Mouse (Mus musculus) ES-E14 (cell line): ENCODE data around the gene Ndufv3. TPM values are rescaled to one million over a fixed set of nuclear protein-coding genes. Genes with fewer than 3 reads are reported as not detected.
A peak's percentile ranks its signal among the peaks of the same experiment; 100 is the strongest.

Experiments
- DNase-seq: peaks from one replicate; pipeline ENCODE4 v3.0.0-alpha.2; 2013; ENCODE audit warnings: low read depth, low spot score
- H3K27ac ChIP-seq: 2 replicates; pipeline ENCODE4 v1.5.1; 2012; ENCODE audit warnings: low read depth, mild to moderate bottlenecking, low read length, moderate library complexity, mixed read lengths; ENCODE audit not compliant: poor library complexity, insufficient read depth, severe bottlenecking
- H3K36me3 ChIP-seq: 2 replicates; pipeline ENCODE4 v1.6.1; 2012; ENCODE audit warnings: mild to moderate bottlenecking, low read length, moderate library complexity, mixed read lengths; ENCODE audit not compliant: control insufficient read depth, poor library complexity, insufficient read depth, severe bottlenecking
- H3K4me1 ChIP-seq, 2 experiments: fragments of 150-350 bp in 1 of 2; sonication (generic) in 1 of 2; 2 replicates each; pipeline ENCODE4 v1.6.1; 2012; ENCODE audit warnings: low read length in 2 of 2, mild to moderate bottlenecking in 1 of 2, mixed read lengths in 1 of 2; ENCODE audit not compliant: control insufficient read depth in 2 of 2, insufficient read depth in 2 of 2, poor library complexity in 1 of 2
- H3K4me3 ChIP-seq, 2 experiments: fragments of 150-350 bp in 1 of 2; sonication (generic) in 1 of 2; 2 replicates each; pipeline ENCODE4 v1.5.1; 2012; ENCODE audit warnings: low read length in 2 of 2, low read depth in 1 of 2, mild to moderate bottlenecking in 1 of 2, mixed read lengths in 1 of 2; ENCODE audit not compliant: insufficient read depth in 1 of 2, poor library complexity in 1 of 2, severe bottlenecking in 1 of 2
- H3K9ac ChIP-seq: 2 replicates; pipeline ENCODE4 v1.6.1; 2012; ENCODE audit warnings: low read depth, mild to moderate bottlenecking, low read length, mixed read lengths; ENCODE audit not compliant: poor library complexity, insufficient read depth, severe bottlenecking
- H3K9me3 ChIP-seq: fragments of 150-350 bp; sonication (generic); 2 replicates; pipeline ENCODE4 v1.6.1; 2012; ENCODE audit warnings: low read depth, mild to moderate bottlenecking, low read length; ENCODE audit not compliant: control insufficient read depth, insufficient read depth
- CHD2 ChIP-seq: IDR thresholded peaks from 2 replicates; pipeline ENCODE4 v1.6.1; 2014; ENCODE audit warnings: mild to moderate bottlenecking, low read depth, low read length, inconsistent platforms
- HCFC1 ChIP-seq: IDR thresholded peaks from 2 replicates; pipeline ENCODE4 v1.6.1; 2012; ENCODE audit warnings: low read length, inconsistent platforms, borderline replicate concordance; ENCODE audit not compliant: insufficient read depth
- MAFK ChIP-seq: IDR thresholded peaks from 2 replicates; pipeline ENCODE4 v1.6.1; 2014; ENCODE audit warnings: mild to moderate bottlenecking, low read depth, low read length, inconsistent platforms; ENCODE audit not compliant: insufficient read depth
- ZC3H11A ChIP-seq: IDR thresholded peaks from 2 replicates; pipeline ENCODE4 v1.6.1; 2012; ENCODE audit warnings: low read depth, mild to moderate bottlenecking, inconsistent platforms, low read length, borderline replicate concordance
- ZNF384 ChIP-seq: IDR thresholded peaks from 2 replicates; pipeline ENCODE4 v1.6.1; 2012; ENCODE audit warnings: low read depth, low read length, inconsistent platforms
- in situ Hi-C, 2 experiments: fragments of 600-800 bp; cut with MboI; formaldehyde crosslinking; loops; one replicate each; pipeline ENCODE4 v1.15.1; 2025; ENCODE audit warnings: low sequenced_read_pairs in 2 of 2, inconsistent platforms in 1 of 2; ENCODE audit not compliant: unreplicated experiment in 2 of 2
- total RNA-seq: library from RNA; depleted of rRNA; stranded (reverse); fragments of 300-350 nt; gene quantifications from 2 replicates; pipeline ENCODE4 v1.2.3, GENCODE M21; 2012; rRNA removed

Gene Ndufv3
- 206 and 242 TPM in 2 replicates for total RNA-seq

GRCm38 (mm10) chr17:31519946-31520838, at the start of gene Ndufv3, which contains the start of gene Wdr4:
Ndufv3 (plus strand) TSS chr17:31520115.
Wdr4 (minus strand) TSS chr17:31519980.
- Histone ChIP-seq H3K27ac (no peak within 1 kb of the TSS; the same call in 1 of the 2 replicates), H3K9me3 (no peaks in the 10 kb centered on the region)
- in situ Hi-C loops, result loop anchor here in 1 of 2 experiments (10.0 kb wide), 1 partner anchor 145 kb away; no protein-coding TSS in a partner anchor

GRCm38 (mm10) chr17:31470766-31471418, 49.0 kb upstream of the Ndufv3 start:
- no peak for DNase-seq
- H3K27ac ChIP-seq, result no peak overlapping the region

More at GRCm38 (mm10) chr17:31519946-31520838, at the start of gene Ndufv3, which contains the start of gene Wdr4:
- DNase-seq, result peak; percentile 100
- TF ChIP-seq HCFC1 (0 out of 2 replicates have a peak, but pooled peaks have one; percentile 30), ZC3H11A (no peak), MAFK (no peak), CHD2 (no peak), ZNF384 (no peak)
- Histone ChIP-seq H3K4me3 (peak within 1 kb of the TSS; percentile 89 to 91), H3K36me3 (peaks cover 13% of the 10 kb centered on the region), H3K9ac (peak within 1 kb of the TSS; percentile 86), H3K4me1 (peaks cover 4 to 5% of the 10 kb centered on the region in 2 experiments; a peak in 2 of 4 replicates)

GRCm38 (mm10) chr17:31474388-31474787, 45.5 kb upstream of the Ndufv3 start:
- TF ChIP-seq ZNF384 (no peak), HCFC1 (no peak), MAFK (no peak), CHD2 (no peak), ZC3H11A (no peak)
- Histone ChIP-seq H3K36me3 (no peaks in the 10 kb centered on the region; the same call in 1 of the 2 replicates), H3K27ac (no peak overlapping the region), H3K4me3 (no peak overlapping the region), H3K9ac (no peak overlapping the region), H3K4me1 (peaks cover 0 to 14% of the 10 kb centered on the region in 2 experiments; a peak in 2 of 4 replicates), H3K9me3 (no peaks in the 10 kb centered on the region)
- DNase-seq, result no peak
- in situ Hi-C loops, result no loop called here

More at GRCm38 (mm10) chr17:31470766-31471418, 49.0 kb upstream of the Ndufv3 start:
- Histone ChIP-seq H3K4me1 (peaks cover 0 to 5% of the 10 kb centered on the region in 2 experiments; a peak in 1 of 4 replicates), H3K4me3 (no peak overlapping the region), H3K9ac (no peak overlapping the region), H3K36me3 (no peaks in the 10 kb centered on the region; the same call in 1 of the 2 replicates), H3K9me3 (no peaks in the 10 kb centered on the region)
- TF ChIP-seq MAFK, result no peak
- no peak for TF ChIP-seq ZC3H11A
- TF ChIP-seq HCFC1, result no peak
- no peak for TF ChIP-seq CHD2
- no peak for TF ChIP-seq ZNF384
- in situ Hi-C loops, result no loop called here

GRCm38 (mm10) chr17:31478606-31479005, 41.3 kb upstream of the Ndufv3 start:
- Histone ChIP-seq H3K9ac (peak overlapping the region; percentile 67), H3K9me3 (no peaks in the 10 kb centered on the region), H3K4me1 (peaks cover 0 to 19% of the 10 kb centered on the region in 2 experiments; a peak in 3 of 4 replicates), H3K36me3 (no peaks in the 10 kb centered on the region), H3K4me3 (peak overlapping the region in 1 of 2 experiments; percentile 7; a peak in 2 of 4 replicates), H3K27ac (no peak overlapping the region; the same call in 1 of the 2 replicates)
- in situ Hi-C loops, result loop anchor here in 1 of 2 experiments (25.0 kb wide), 1 partner anchor 141 kb away; no protein-coding TSS in a partner anchor
- TF ChIP-seq HCFC1 (no peak), CHD2 (no peak), ZNF384 (no peak), ZC3H11A (no peak), MAFK (no peak)
- no peak for DNase-seq
